Mouse (Mus musculus) embryonic stem cell, embryonic (primary cell): ENCODE data around the gene Serpina6.

Source experiments
- CTCF ChIA-PET, 4 experiments: fragments of 300-600 bp in 2 of 4; fragments of 350-600 bp in 2 of 4; sonication (Branson Sonifier 250); formaldehyde crosslinking; loops; one replicate each; lab custom pipeline; 2022; ENCODE audit warnings: inconsistent platforms in 2 of 4; lab: Charles Lee
- POLR2A ChIA-PET, 4 experiments: fragments of 300-600 bp in 2 of 4; fragments of 350-600 bp in 2 of 4; sonication (Branson Sonifier 250); formaldehyde crosslinking; loops; one replicate each; lab custom pipeline; 2022; ENCODE audit warnings: antibody characterized with exemption in 4 of 4, inconsistent platforms in 1 of 4; lab: Charles Lee

The Serpina6 gene

GRCm38 (mm10) chr12:103660076-103660475 is 3.1 kb upstream of the Serpina6 start:
- ChIA-PET POLR2A (no interaction called here), CTCF (no interaction called here)

- CTCF ChIA-PET, result no interaction called here
- POLR2A ChIA-PET, result no interaction called here
These were observed 2.2 kb upstream of the Serpina6 start for GRCm38 (mm10) chr12:103659171-103659570.

- POLR2A ChIA-PET, result no interaction called here
- CTCF ChIA-PET, result no interaction called here
These were observed 979 bp upstream of the Serpina6 start for GRCm38 (mm10) chr12:103657991-103658390.

- ChIA-PET CTCF (interaction anchor here in 1 of 4 experiments (0.5 kb wide), 1 partner anchor 1926 kb away, joined by 3 read pairs; no protein-coding TSS in a partner anchor), POLR2A (interaction anchor here in 1 of 4 experiments (0.7 kb wide), 1 partner anchor 160 kb away, joined by 3 read pairs; no protein-coding TSS in a partner anchor)
These were observed 1.6 kb downstream of the Serpina6 start for GRCm38 (mm10) chr12:103655123-103656044.

- CTCF ChIA-PET, result no interaction called here
- POLR2A ChIA-PET, result no interaction called here
These were observed 3.2 kb downstream of the Serpina6 start for GRCm38 (mm10) chr12:103653836-103654235.

GRCm38 (mm10) chr12:103646314-103646713 is 10.7 kb downstream of the Serpina6 start:
- CTCF ChIA-PET, result no interaction called here
- POLR2A ChIA-PET, result no interaction called here

GRCm38 (mm10) chr12:103644601-103645000 is 12.4 kb downstream of the Serpina6 start:
- ChIA-PET CTCF (no interaction called here), POLR2A (no interaction called here)

- ChIA-PET CTCF (interaction anchor here in 2 of 4 experiments (0.6 to 1.0 kb wide), 2 partner anchors 15 to 126 kb away, joined by 3 read pairs; no protein-coding TSS in a partner anchor), POLR2A (no interaction called here)
These were observed 13.2 kb downstream of the Serpina6 start for GRCm38 (mm10) chr12:103643818-103644217.

- ChIA-PET CTCF (interaction anchor here in 2 of 4 experiments (0.6 to 1.0 kb wide), 2 partner anchors 15 to 126 kb away, joined by 3 read pairs; no protein-coding TSS in a partner anchor), POLR2A (no interaction called here)
These were observed 13.7 kb downstream of the Serpina6 start for GRCm38 (mm10) chr12:103643336-103643735.

- POLR2A ChIA-PET, result no interaction called here
- CTCF ChIA-PET, result interaction anchor here in 1 of 4 experiments (0.6 kb wide), 1 partner anchor 107 kb away, joined by 3 read pairs; no protein-coding TSS in a partner anchor
These were observed 21.2 kb downstream of the Serpina6 start for GRCm38 (mm10) chr12:103635846-103636245.

- ChIA-PET CTCF (no interaction called here), POLR2A (no interaction called here)
These were observed 22.6 kb downstream of the Serpina6 start for GRCm38 (mm10) chr12:103634430-103634829.

GRCm38 (mm10) chr12:103631203-103631612 is 25.8 kb downstream of the Serpina6 start, which contains the start of gene Serpina10:
TSS of gene Serpina10 (minus strand) at chr12:103631444.
- POLR2A ChIA-PET, result no interaction called here
- CTCF ChIA-PET, result no interaction called here

- ChIA-PET POLR2A (no interaction called here), CTCF (no interaction called here)
These were observed 40.2 kb downstream of the Serpina6 start for GRCm38 (mm10) chr12:103616860-103617261.

GRCm38 (mm10) chr12:103615734-103616133 is 41.3 kb downstream of the Serpina6 start:
- CTCF ChIA-PET, result interaction anchor here in 1 of 4 experiments (0.7 kb wide), 1 partner anchor 479 kb away, joined by 5 read pairs; no protein-coding TSS in a partner anchor
- POLR2A ChIA-PET, result no interaction called here

- ChIA-PET POLR2A (no interaction called here), CTCF (no interaction called here)
These were observed 41.9 kb downstream of the Serpina6 start for GRCm38 (mm10) chr12:103615141-103615540.

GRCm38 (mm10) chr12:103601839-103602238 is 55.2 kb downstream of the Serpina6 start:
- CTCF ChIA-PET, result no interaction called here
- POLR2A ChIA-PET, result no interaction called here

GRCm38 (mm10) chr12:103600364-103600763 is 56.6 kb downstream of the Serpina6 start:
- POLR2A ChIA-PET, result no interaction called here
- CTCF ChIA-PET, result interaction anchor here in 1 of 4 experiments (1.1 kb wide), 1 partner anchor 232 kb away, joined by 4 read pairs; no protein-coding TSS in a partner anchor

- CTCF ChIA-PET, result no interaction called here
- POLR2A ChIA-PET, result no interaction called here
These were observed 58.6 kb downstream of the Serpina6 start for GRCm38 (mm10) chr12:103598411-103598810.
